Mouse (Mus musculus) bone marrow macrophage, adult 2 months (primary cell): ENCODE data around the gene BC051019. TPM values are rescaled to one million over a fixed set of nuclear protein-coding genes. Genes with fewer than 3 reads are reported as not detected.

Experiments used
- H3K27ac ChIP-seq: 2 replicates; pipeline ENCODE4 v1.5.1; 2012; ENCODE audit warnings: low read depth, low read length; ENCODE audit not compliant: insufficient read depth
- H3K4me1 ChIP-seq: 2 replicates; pipeline ENCODE4 v1.6.1; 2012; ENCODE audit warnings: low read length; ENCODE audit not compliant: control insufficient read depth, insufficient read depth
- H3K4me3 ChIP-seq: 2 replicates; pipeline ENCODE4 v1.5.1; 2012; ENCODE audit warnings: mild to moderate bottlenecking, low read length, moderate library complexity; ENCODE audit not compliant: insufficient read depth
- CTCF ChIP-seq: IDR thresholded peaks from 2 replicates; pipeline ENCODE4 v1.5.1; 2012; ENCODE audit warnings: low read depth, mild to moderate bottlenecking, low read length, moderate library complexity
- POLR2A ChIP-seq: IDR thresholded peaks from 2 replicates; pipeline ENCODE4 v1.6.1; 2012; ENCODE audit warnings: mild to moderate bottlenecking, low read depth, low read length, borderline replicate concordance
- polyA plus RNA-seq: library from polyadenylated mRNA; stranded (reverse); fragments of >200 nt; gene quantifications from 2 replicates; pipeline ENCODE4 v1.2.4, GENCODE M21; 2012; ENCODE audit not compliant: missing spikeins, insufficient read depth, insufficient read length

Gene BC051019
- polyA plus RNA-seq, 1 experiment: not detected

GRCm38 (mm10) chr7:109747747-109748146 is 24.1 kb upstream of the BC051019 start:
- Histone ChIP-seq H3K27ac (no peak overlapping the region), H3K4me1 (peaks cover 4% of the 10 kb centered on the region), H3K4me3 (no peak overlapping the region)
- TF ChIP-seq POLR2A (no peak), CTCF (no peak)

- TF ChIP-seq CTCF: no peak
- TF ChIP-seq POLR2A: no peak
- H3K4me3 ChIP-seq: no peak overlapping the region
- no peak overlapping the region for H3K27ac ChIP-seq
- H3K4me1 ChIP-seq: peaks cover 2% of the 10 kb centered on the region; the same call in 1 of the 2 replicates
Measured at GRCm38 (mm10) chr7:109741703-109742102, 18.1 kb upstream of the BC051019 start.

- no peak for TF ChIP-seq POLR2A
- no peak for TF ChIP-seq CTCF
- peaks cover 2% of the 10 kb centered on the region; the same call in 1 of the 2 replicates for H3K4me1 ChIP-seq
- H3K27ac ChIP-seq: no peak overlapping the region
- H3K4me3 ChIP-seq: no peak overlapping the region
Measured at GRCm38 (mm10) chr7:109741060-109741459, 17.4 kb upstream of the BC051019 start.

- peaks cover 2% of the 10 kb centered on the region; the same call in 1 of the 2 replicates for H3K4me1 ChIP-seq
- TF ChIP-seq CTCF (no peak), POLR2A (no peak)
- H3K27ac ChIP-seq: no peak overlapping the region
- H3K4me3 ChIP-seq: no peak overlapping the region
Measured at GRCm38 (mm10) chr7:109739822-109740370, 16.2 kb upstream of the BC051019 start.

GRCm38 (mm10) chr7:109734806-109735205 is 11.2 kb upstream of the BC051019 start:
- no peak overlapping the region for H3K27ac ChIP-seq
- peaks cover 2% of the 10 kb centered on the region; the same call in 1 of the 2 replicates for H3K4me1 ChIP-seq
- H3K4me3 ChIP-seq: no peak overlapping the region
- TF ChIP-seq CTCF: no peak
- no peak for TF ChIP-seq POLR2A

GRCm38 (mm10) chr7:109731626-109732025 is 8.0 kb upstream of the BC051019 start, which contains the start of gene Ascl3:
TSS of gene Ascl3 (minus strand) at chr7:109731726.
- Histone ChIP-seq H3K4me1 (peaks cover 5% of the 10 kb centered on the region), H3K4me3 (no peak within 1 kb of the TSS), H3K27ac (no peak within 1 kb of the TSS)
- TF ChIP-seq CTCF: no peak
- no peak for TF ChIP-seq POLR2A

- TF ChIP-seq CTCF: no peak
- no peak for TF ChIP-seq POLR2A
- H3K27ac ChIP-seq: no peak overlapping the region
- peaks cover 23% of the 10 kb centered on the region for H3K4me1 ChIP-seq
- H3K4me3 ChIP-seq: no peak overlapping the region
Measured at GRCm38 (mm10) chr7:109723114-109723513, 536 bp downstream of the BC051019 start.

GRCm38 (mm10) chr7:109722618-109723017 is 1.0 kb downstream of the BC051019 start:
- TF ChIP-seq CTCF (no peak), POLR2A (no peak)
- Histone ChIP-seq H3K4me3 (no peak overlapping the region), H3K4me1 (peaks cover 23% of the 10 kb centered on the region), H3K27ac (no peak overlapping the region)

DNA sequence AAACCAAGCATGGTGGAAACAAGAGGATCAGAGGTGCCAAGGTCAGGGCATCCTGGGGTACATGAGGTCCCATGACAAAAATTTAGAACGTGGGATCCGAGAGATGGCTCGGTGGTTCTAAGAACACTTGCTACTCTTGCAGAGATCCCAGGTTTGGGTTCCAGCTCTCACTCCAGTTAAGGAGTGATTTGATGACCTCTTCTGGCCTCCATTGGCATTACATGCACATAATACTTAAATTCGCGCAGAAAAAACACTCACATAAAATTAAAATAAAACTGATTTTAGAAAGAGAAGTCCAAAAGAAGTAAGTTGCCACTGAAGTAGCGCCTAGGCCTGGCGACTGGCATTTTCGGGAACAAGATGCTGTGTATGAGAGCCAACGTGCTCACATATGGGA is 4.4 kb downstream of the BC051019 start:
- TF ChIP-seq POLR2A: no peak
- 0 out of 2 replicates have a peak, but pooled peaks have one; percentile 15 for TF ChIP-seq CTCF
- Histone ChIP-seq H3K4me3 (no peak overlapping the region), H3K27ac (no peak overlapping the region), H3K4me1 (peaks cover 8% of the 10 kb centered on the region)

GRCm38 (mm10) chr7:109713434-109713982 is 10.1 kb downstream of the BC051019 start:
- TF ChIP-seq POLR2A (no peak), CTCF (no peak)
- Histone ChIP-seq H3K4me3 (no peak overlapping the region), H3K4me1 (peaks cover 14% of the 10 kb centered on the region), H3K27ac (no peak overlapping the region)

DNA sequence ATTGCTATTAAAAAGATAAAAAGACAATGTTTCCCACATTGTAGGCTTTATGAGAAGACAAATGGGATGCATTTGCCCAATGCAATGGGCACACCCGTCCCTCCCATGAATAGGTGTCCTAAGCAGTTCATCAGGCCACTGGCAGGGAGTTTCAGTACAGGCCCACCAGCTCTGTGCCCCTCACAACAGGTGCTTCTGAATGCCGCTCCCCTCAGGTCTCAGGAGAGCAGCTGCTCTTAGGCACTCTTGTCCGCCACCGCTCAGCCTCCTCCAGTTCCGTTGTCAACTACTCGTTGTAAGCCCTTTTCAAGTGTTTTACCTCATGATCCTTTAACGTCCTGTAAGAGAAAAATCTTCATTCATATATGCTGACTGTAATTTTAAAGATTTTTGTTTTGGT is 11.5 kb downstream of the BC051019 start:
- H3K27ac ChIP-seq: no peak overlapping the region

More for the DNA sequence above, 11.5 kb downstream of the BC051019 start:
- Histone ChIP-seq H3K4me3 (no peak overlapping the region), H3K4me1 (peaks cover 24% of the 10 kb centered on the region)
- TF ChIP-seq CTCF (no peak), POLR2A (no peak)
